Mouse (Mus musculus): Measurements from ENCODE around the gene Arrb1. TPM values are rescaled to one million over a fixed set of nuclear protein-coding genes. Genes with fewer than 3 reads are reported as not detected.
A peak's percentile ranks its signal among the peaks of the same experiment; 100 is the strongest.

The Arrb1 gene
- polyA plus RNA-seq, 1 experiment from 2014 or later = 20.6 TPM

MicroRNAs within 50 kb of the gene (microRNA counts, 519-probe panel; counts per million panel counts)
- microRNA mmu-miR-326 = 2,651 counts per million, percentile 48 among the panel's probes with 10 or more counts

Small RNA genes within 50 kb of the gene (microRNA-seq; reads per million reads assigned to microRNA genes)
- gene Mir326 = 43.3 reads per million, percentile 40 among the genes with 10 or more reads in this experiment

Other genes with a start within 250 kb of the Arrb1 start
- 1,678 and 1,766 TPM in 2 replicates for gene Serpinh1, start 182.2 kb upstream of the Arrb1 start, polyA plus RNA-seq (2015; fragmentation: Nextera tagmentation; extraction: Ambion mirVana)
- 22.4 and 24.1 TPM in 2 replicates for gene Gdpd5, start 154.1 kb upstream of the Arrb1 start, polyA plus RNA-seq (2015; fragmentation: Nextera tagmentation; extraction: Ambion mirVana)
- 0.24 and 0.30 TPM in 2 replicates for gene Klhl35, start 69.5 kb upstream of the Arrb1 start, polyA plus RNA-seq (2015; fragmentation: Nextera tagmentation; extraction: Ambion mirVana)
- gene Rps3, start 51.7 kb upstream of the Arrb1 start, polyA plus RNA-seq (2015; fragmentation: Nextera tagmentation; extraction: Ambion mirVana) = 818 and 826 TPM in 2 replicates
- gene Tpbgl, start 91.6 kb downstream of the Arrb1 start, polyA plus RNA-seq (2015; fragmentation: Nextera tagmentation; extraction: Ambion mirVana) = 0.92 and 1.1 TPM in 2 replicates
- 4.0 and 4.4 TPM in 2 replicates for gene Slco2b1, start 175.9 kb downstream of the Arrb1 start, polyA plus RNA-seq (2015; fragmentation: Nextera tagmentation; extraction: Ambion mirVana)
- gene Olfr520, start 194.8 kb downstream of the Arrb1 start, polyA plus RNA-seq (2015; fragmentation: Nextera tagmentation; extraction: Ambion mirVana) = not detected in 2 replicates
- not detected in 2 replicates for gene Olfr521, start 228.0 kb downstream of the Arrb1 start, polyA plus RNA-seq (2015; fragmentation: Nextera tagmentation; extraction: Ambion mirVana)